Mouse (Mus musculus) kidney, embryonic 15.5 days (tissue): ENCODE results near the gene Atp5j. TPM values are rescaled to one million over a fixed set of nuclear protein-coding genes. Genes with fewer than 3 reads are reported as not detected.

ENCODE experiments used
- ATAC-seq: fragments of 200-750 bp; cut with Nextera tagmentation; replicated peaks from 2 replicates; pipeline ENCODE4 v1.8.0; 2017; ENCODE audit warnings: moderate TSS enrichment; ENCODE audit not compliant: low FRiP score
- H3K27ac ChIP-seq: fragments of 300-500 bp; sonication (generic); 2 replicates; pipeline ENCODE4 v1.5.1; 2015; ENCODE audit warnings: mild to moderate bottlenecking, inconsistent platforms
- H3K27me3 ChIP-seq: fragments of 300-500 bp; sonication (generic); 2 replicates; pipeline ENCODE4 v1.6.1; 2015; ENCODE audit warnings: inconsistent platforms
- H3K36me3 ChIP-seq: fragments of 300-500 bp; sonication (generic); 2 replicates; pipeline ENCODE4 v1.6.1; 2015; ENCODE audit warnings: inconsistent platforms
- H3K4me1 ChIP-seq: fragments of 300-500 bp; sonication (generic); 2 replicates; pipeline ENCODE4 v1.6.1; 2015; ENCODE audit warnings: inconsistent platforms
- H3K4me2 ChIP-seq: fragments of 300-500 bp; sonication (generic); 2 replicates; pipeline ENCODE4 v1.6.1; 2015; ENCODE audit warnings: moderate library complexity, mild to moderate bottlenecking, inconsistent platforms
- H3K4me3 ChIP-seq: fragments of 300-500 bp; sonication (generic); replicated peaks from 2 replicates; pipeline ENCODE4 v1.5.1; 2015; ENCODE audit warnings: mild to moderate bottlenecking, inconsistent platforms
- H3K9ac ChIP-seq: fragments of 300-500 bp; sonication (generic); 2 replicates; pipeline ENCODE4 v1.6.1; 2015; ENCODE audit warnings: mild to moderate bottlenecking, inconsistent platforms
- H3K9me3 ChIP-seq: fragments of 300-500 bp; sonication (generic); replicated peaks from 2 replicates; pipeline ENCODE4 v1.6.1; 2016; ENCODE audit warnings: inconsistent platforms
- WGBS: fragments of 180-500 bp; shearing (Covaris S2); methylation state at CpG from one replicate; pipeline ENCODE4 v1.1.7; 2015; ENCODE audit warnings: mixed read lengths; 5-methylcytosine and 5-hydroxymethylcytosine counted together
- polyA plus RNA-seq: library from polyadenylated mRNA; unstranded; fragments of >200 nt; fragmentation: Nextera tagmentation; extraction: Ambion mirVana; gene quantifications from 2 replicates; pipeline ENCODE4 v1.2.1, GENCODE M21; 2015

Gene Atp5j
- polyA plus RNA-seq, 1 experiment from 2014 or later, result 1,003 TPM

DNA sequence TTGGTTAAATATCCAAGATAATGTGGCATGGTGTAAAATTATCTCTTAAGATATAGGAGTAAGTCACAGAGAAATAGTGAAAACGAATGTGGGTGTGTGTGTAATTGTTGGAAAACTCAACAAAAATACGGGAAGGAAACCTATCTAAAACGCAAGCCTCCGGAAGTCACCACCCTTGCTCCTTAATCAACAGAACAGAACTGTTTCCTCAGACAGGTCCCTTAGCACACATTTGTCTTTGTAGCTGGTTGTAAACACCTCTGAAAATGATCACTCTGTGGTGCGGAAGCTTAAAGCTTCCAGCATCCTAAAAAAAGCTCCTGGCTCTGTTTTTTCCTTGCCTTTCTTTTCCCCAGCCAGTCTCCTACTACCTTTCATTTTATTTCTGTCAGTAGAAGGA, 30.6 kb downstream of the Atp5j start:
- Histone ChIP-seq H3K27me3 (no peaks in the 10 kb centered on the region), H3K27ac (no peak overlapping the region), H3K9ac (no peak overlapping the region), H3K36me3 (no peaks in the 10 kb centered on the region), H3K4me2 (no peak overlapping the region), H3K9me3 (no peaks in the 10 kb centered on the region), H3K4me1 (peaks cover 7% of the 10 kb centered on the region; the same call in 1 of the 2 replicates), H3K4me3 (no peak overlapping the region)
- no peak for ATAC-seq
- WGBS, result 52% methylated on average over 5 of the region's 5 CpGs

DNA sequence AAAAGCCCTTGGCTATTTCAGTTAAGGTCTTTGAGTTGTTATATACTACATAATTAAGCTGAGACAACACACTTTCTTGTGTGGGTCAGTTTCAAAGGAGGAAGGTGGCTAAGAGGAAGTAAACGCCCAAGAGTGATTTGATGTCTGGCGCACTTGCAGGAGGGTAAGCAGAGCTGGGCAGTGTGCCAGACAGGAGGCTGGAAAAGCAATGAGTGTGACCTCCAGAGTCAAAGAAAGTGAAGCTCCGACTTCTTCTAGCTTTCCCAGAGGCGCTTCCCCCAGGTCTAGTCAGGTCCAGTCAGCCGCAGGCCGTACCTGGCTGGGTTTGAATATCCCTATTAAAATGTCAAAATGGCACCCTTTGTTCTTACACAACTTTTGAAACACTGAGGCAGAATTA, 33.2 kb downstream of the Atp5j start:
- Histone ChIP-seq H3K4me1 (peaks cover 7% of the 10 kb centered on the region; the same call in 1 of the 2 replicates), H3K36me3 (no peaks in the 10 kb centered on the region), H3K9me3 (no peaks in the 10 kb centered on the region), H3K4me3 (no peak overlapping the region), H3K27ac (no peak overlapping the region), H3K9ac (no peak overlapping the region), H3K4me2 (no peak overlapping the region), H3K27me3 (no peaks in the 10 kb centered on the region)
- 26% methylated on average over 6 of the region's 6 CpGs for WGBS
- ATAC-seq, result peak; percentile 74

DNA sequence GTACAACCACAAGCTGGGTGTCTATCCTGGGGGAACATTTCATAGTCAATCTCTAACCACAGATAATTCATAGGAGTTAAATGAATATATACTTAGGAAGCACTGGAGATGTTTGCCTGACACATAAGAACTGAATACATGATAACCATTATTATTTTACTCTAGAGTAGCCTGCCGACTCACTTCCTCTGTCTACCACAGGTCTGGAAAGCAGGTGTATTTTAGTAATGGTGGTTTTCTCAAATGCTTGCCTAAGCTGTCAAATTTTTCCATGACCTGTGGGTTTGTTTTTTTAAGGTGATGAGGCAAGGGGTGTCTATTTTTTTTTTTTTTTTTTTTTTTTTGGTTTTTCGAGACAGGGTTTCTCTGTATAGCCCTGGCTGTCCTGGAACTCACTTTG, 35.4 kb downstream of the Atp5j start:
- H3K4me3 ChIP-seq, result no peak overlapping the region
- H3K27me3 ChIP-seq, result no peaks in the 10 kb centered on the region
- no peaks in the 10 kb centered on the region for H3K9me3 ChIP-seq
- no peak overlapping the region for H3K27ac ChIP-seq
- no peak for ATAC-seq
- WGBS, result 86% methylated on average over 1 of the region's 2 CpGs
- H3K4me1 ChIP-seq, result peaks cover 7% of the 10 kb centered on the region; the same call in 1 of the 2 replicates
- H3K36me3 ChIP-seq, result no peaks in the 10 kb centered on the region
- no peak overlapping the region for H3K9ac ChIP-seq
- no peak overlapping the region for H3K4me2 ChIP-seq

DNA sequence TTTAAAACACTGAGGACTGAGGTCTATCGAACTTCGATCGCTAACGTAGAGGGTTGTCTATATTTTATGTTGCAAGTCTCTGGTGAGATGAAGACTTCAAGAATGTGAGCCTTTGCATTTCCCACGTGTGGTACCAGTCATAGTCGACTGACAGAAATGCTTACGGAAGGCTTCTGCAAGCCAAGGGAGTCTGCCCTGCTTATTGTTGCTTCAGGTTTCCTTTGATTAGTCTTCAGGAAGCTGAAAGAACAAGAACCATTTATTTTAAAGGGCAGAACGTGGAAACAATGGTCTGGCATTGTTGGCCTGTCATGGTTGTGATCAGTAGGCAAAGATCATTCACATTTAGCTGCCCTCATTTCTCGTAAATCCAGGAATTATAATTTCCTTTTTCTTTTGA, 38.7 kb downstream of the Atp5j start:
- no peak for ATAC-seq

DNA sequence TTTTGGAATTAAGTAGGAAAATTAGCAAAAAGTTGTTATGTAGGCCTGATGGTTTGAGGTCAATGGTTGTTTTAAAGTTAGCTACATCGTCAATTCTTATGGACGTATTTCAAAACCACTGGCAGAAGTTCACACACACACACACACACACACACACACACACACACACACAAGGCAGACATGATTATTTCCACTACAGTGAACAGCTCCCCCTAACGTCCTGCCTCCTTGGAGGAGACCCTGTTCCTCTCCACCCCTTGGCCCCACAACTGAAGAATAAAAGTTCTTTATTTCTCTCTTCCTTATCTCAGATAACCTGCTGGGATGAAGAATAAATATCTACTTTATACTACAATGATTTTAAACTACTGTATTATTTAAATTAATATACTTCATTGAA, 40.1 kb downstream of the Atp5j start:
- H3K4me2 ChIP-seq, result no peak overlapping the region
- no peak for ATAC-seq
- H3K27ac ChIP-seq, result no peak overlapping the region
- H3K9me3 ChIP-seq, result no peaks in the 10 kb centered on the region
- H3K36me3 ChIP-seq, result no peaks in the 10 kb centered on the region
- H3K9ac ChIP-seq, result no peak overlapping the region
- no peak overlapping the region for H3K4me3 ChIP-seq
- 62% methylated on average over 3 of the region's 3 CpGs for WGBS
- no peaks in the 10 kb centered on the region for H3K27me3 ChIP-seq
- no peaks in the 10 kb centered on the region for H3K4me1 ChIP-seq

More for the DNA sequence above, 38.7 kb downstream of the Atp5j start:
- Histone ChIP-seq H3K9me3 (no peaks in the 10 kb centered on the region), H3K4me3 (no peak overlapping the region), H3K36me3 (no peaks in the 10 kb centered on the region), H3K27ac (no peak overlapping the region), H3K4me1 (no peaks in the 10 kb centered on the region), H3K27me3 (no peaks in the 10 kb centered on the region), H3K9ac (no peak overlapping the region), H3K4me2 (no peak overlapping the region)
- 77% methylated on average over 9 of the region's 9 CpGs for WGBS

DNA sequence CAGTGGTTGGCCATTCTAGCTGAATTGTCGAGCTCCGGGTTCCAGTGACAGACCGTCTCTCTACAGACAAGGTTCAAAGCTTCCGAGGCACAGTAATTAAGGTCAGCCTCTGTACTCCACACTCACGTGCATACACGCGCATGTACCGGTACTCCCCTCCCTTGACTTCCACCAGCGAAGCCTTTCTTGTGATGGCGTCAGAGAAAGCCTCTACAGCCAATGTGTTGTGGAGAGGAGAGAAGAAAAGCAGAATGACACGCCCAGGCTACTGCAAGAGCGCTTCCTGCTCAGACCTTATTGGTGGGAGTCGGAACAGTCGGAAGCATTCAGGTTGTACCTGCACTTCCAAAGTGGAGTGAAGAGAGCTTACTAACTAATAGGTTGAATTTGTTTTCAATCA, 42.0 kb downstream of the Atp5j start:
- Histone ChIP-seq H3K9me3 (no peaks in the 10 kb centered on the region), H3K4me3 (no peak overlapping the region), H3K4me2 (no peak overlapping the region), H3K4me1 (no peaks in the 10 kb centered on the region), H3K36me3 (no peaks in the 10 kb centered on the region), H3K9ac (no peak overlapping the region), H3K27me3 (no peaks in the 10 kb centered on the region), H3K27ac (no peak overlapping the region)
- WGBS, result 86% methylated on average over 14 of the region's 14 CpGs
- no peak for ATAC-seq

DNA sequence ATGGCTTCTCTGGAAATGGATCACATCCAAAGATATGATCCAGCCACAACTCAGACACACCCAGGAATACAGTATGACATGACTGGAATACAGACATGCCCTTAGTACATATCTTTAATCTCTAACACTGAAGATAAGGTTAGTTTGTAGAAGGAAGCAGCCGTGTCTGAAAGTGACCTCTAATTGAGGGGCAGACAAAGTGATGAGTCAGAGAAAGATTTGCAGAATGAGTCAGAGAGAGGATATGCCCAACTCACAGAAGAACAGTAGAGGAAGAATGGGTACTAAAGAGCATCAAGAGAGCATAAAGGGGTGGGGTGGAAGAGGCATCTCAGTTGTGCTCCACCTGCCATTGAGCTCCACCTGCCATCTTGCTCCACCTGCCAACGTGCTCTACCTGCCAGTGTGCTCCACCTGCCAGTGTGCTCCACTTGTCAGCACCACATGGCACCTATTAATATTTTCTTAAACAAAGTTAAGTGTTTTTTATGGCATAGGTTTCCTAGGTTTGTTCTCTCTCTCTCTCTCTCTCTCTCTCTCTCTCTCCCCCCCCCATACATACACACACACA, 44.7 kb downstream of the Atp5j start:
- Histone ChIP-seq H3K4me3 (no peak overlapping the region), H3K27me3 (no peaks in the 10 kb centered on the region), H3K27ac (no peak overlapping the region), H3K4me1 (no peaks in the 10 kb centered on the region), H3K9ac (no peak overlapping the region), H3K4me2 (no peak overlapping the region), H3K9me3 (no peaks in the 10 kb centered on the region), H3K36me3 (no peaks in the 10 kb centered on the region)
- WGBS, result 78% methylated on average over 2 of the region's 2 CpGs
- ATAC-seq, result no peak

DNA sequence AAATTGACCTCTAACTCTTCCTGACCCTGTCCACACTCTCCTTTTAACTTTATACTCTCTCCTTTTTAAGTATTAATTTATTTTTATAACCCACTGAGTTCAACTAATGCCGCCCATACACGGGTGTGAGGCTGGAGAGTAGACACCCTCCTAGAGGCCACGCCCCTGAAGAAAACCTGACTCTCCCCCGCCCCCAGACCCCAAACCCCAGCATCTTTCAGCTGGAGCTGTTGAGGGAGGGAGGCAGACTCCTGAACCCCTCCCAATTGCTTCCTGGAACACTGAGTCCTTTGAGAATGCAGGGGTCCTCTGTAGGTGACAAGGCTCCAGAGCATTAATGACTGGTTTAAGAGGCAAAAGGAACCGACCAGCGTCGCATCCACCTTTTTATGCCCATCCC, 50.5 kb downstream of the Atp5j start:
- H3K4me2 ChIP-seq, result no peak overlapping the region
- H3K9me3 ChIP-seq, result no peaks in the 10 kb centered on the region
- no peak overlapping the region for H3K4me3 ChIP-seq
- H3K27me3 ChIP-seq, result no peaks in the 10 kb centered on the region
- ATAC-seq, result no peak
- H3K4me1 ChIP-seq, result no peaks in the 10 kb centered on the region
- no peak overlapping the region for H3K27ac ChIP-seq
- no peaks in the 10 kb centered on the region for H3K36me3 ChIP-seq
- 18% methylated on average over 7 of the region's 7 CpGs for WGBS
- no peak overlapping the region for H3K9ac ChIP-seq

DNA sequence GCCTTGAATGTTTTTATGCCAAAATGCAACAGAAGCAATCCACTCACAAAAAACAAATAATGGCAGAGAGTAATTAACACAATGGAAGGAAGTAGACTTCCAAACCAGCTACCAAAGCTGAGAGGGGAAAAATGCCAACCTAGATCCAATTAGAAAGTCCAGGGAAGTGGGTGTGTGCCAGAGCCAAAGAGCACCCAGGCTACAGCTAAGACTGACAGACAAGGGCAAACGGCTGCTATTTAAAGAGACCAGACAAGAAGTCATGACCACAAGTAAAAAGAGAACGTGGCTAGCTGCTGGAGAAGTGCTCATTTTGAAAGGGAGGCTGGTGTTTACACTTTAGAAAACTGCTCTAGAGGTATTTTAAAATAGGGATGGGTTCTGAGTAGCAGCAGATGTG, 52.1 kb downstream of the Atp5j start:
- no peak for ATAC-seq
- Histone ChIP-seq H3K36me3 (no peaks in the 10 kb centered on the region), H3K27me3 (no peaks in the 10 kb centered on the region), H3K4me3 (no peak overlapping the region), H3K9ac (no peak overlapping the region), H3K4me1 (no peaks in the 10 kb centered on the region), H3K9me3 (no peaks in the 10 kb centered on the region), H3K4me2 (no peak overlapping the region), H3K27ac (no peak overlapping the region)
- WGBS, result 64% methylated on average over 2 of the region's 2 CpGs

DNA sequence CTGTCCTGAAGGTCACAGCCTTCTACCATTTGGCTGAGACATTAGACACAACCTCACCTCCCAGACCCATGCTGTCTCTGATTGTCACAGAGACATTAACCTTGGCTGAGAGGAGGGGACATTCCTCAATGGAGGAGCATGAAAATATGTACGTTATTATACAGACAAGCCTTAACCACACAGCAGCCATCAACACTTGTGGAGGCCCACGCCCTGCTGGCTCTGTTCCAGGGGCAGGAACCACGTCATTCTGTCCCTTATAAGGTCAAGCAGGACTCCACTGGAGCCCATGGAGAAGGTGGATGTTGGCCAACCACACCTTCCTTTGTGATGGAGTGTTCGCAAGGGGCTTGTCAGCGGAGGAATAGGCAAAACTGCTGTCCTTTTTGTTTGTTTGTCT, 55.7 kb downstream of the Atp5j start:
- WGBS, result 83% methylated on average over 5 of the region's 5 CpGs
- H3K4me3 ChIP-seq, result no peak overlapping the region
- no peaks in the 10 kb centered on the region for H3K36me3 ChIP-seq
- no peak for ATAC-seq
- no peak overlapping the region for H3K4me2 ChIP-seq
- H3K9me3 ChIP-seq, result no peaks in the 10 kb centered on the region
- peaks cover 5% of the 10 kb centered on the region; the same call in 1 of the 2 replicates for H3K4me1 ChIP-seq
- H3K9ac ChIP-seq, result no peak overlapping the region
- peaks cover 19% of the 10 kb centered on the region for H3K27me3 ChIP-seq
- no peak overlapping the region for H3K27ac ChIP-seq

DNA sequence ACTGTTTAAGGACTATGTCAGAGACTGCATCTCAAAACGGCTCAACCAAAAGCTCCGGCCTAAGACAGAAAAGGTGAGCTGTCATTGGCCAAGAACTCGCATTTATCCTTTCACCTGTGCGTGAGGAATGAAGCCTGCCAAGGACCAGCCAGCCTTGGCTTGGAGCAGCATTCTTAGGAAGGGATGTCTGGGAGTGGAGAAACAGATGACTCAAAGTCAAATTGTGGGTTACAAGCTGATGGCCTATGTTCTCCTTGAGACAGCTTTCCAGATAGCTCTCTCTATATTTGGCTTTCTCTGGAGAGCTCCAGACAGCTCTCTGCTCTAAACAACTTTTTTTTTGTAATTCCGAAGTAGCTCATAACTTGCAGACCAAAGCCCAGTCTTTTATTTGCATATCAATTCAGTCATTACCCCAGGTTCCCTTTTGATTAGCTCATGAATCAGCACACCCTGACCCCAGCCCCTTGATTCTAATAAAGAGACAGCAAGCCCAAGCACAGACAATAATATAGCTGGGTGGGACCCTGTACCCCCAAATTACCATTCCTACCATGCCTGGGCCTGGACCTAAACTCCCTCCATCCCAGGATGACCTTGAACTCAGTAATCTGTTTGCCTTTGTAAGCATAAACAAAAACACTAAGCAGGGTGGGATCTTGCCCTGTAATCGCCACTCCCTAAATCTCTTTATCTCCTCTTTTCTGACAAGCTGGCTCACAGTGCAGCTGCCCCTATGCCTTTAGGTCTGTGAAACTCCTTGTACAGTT, 56.4 kb downstream of the Atp5j start:
- Histone ChIP-seq H3K36me3 (no peaks in the 10 kb centered on the region), H3K9ac (no peak overlapping the region), H3K27ac (no peak overlapping the region), H3K27me3 (peaks cover 23% of the 10 kb centered on the region), H3K4me1 (peaks cover 12% of the 10 kb centered on the region; the same call in 1 of the 2 replicates), H3K9me3 (no peaks in the 10 kb centered on the region), H3K4me3 (no peak overlapping the region), H3K4me2 (no peak overlapping the region)
- ATAC-seq, result no peak
- 88% methylated on average over 6 of the region's 6 CpGs for WGBS

DNA sequence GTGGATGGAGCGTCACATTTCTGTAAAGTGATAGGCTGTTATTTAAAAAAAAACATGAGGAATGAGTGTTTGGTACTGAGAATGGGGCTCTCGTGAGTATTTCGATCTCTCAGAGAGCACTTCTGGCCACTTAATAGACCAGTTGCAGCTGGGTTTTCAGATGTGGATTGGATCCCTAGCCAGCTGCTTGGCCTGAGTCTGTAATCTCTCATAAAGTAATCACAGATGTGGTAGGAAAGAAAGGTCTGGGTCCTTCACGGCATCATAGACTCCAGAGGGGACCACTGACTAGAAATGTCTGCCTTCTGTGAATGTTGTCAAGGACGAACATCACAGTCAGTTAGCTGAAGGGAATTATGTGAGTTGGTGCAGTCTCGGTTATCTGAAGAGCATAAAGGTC, 57.0 kb downstream of the Atp5j start:
- no peak overlapping the region for H3K4me3 ChIP-seq
- H3K4me2 ChIP-seq, result no peak overlapping the region
- no peaks in the 10 kb centered on the region for H3K36me3 ChIP-seq
- H3K27ac ChIP-seq, result no peak overlapping the region
- H3K4me1 ChIP-seq, result peaks cover 16% of the 10 kb centered on the region
- no peak overlapping the region for H3K9ac ChIP-seq
- WGBS, result 82% methylated on average over 6 of the region's 6 CpGs
- peaks cover 23% of the 10 kb centered on the region for H3K27me3 ChIP-seq
- H3K9me3 ChIP-seq, result no peaks in the 10 kb centered on the region
- no peak for ATAC-seq
